Mouse (Mus musculus) erythroblast, embryonic 14.5 days (primary cell): Measurements from ENCODE around the gene P2ry2.

Experiments used
- GATA1 ChIP-seq: IDR thresholded peaks from 2 replicates; pipeline ENCODE4 v1.6.1; 2012; ENCODE audit warnings: low read length, inconsistent platforms, mixed read lengths
- TAL1 ChIP-seq: IDR thresholded peaks from 3 replicates; pipeline ENCODE4 v1.6.1; 2012; ENCODE audit warnings: low read length, inconsistent platforms, mixed read lengths

GRCm38 (mm10) chr7:101014985-101015384, 2.3 kb upstream of the P2ry2 start:
- TF ChIP-seq GATA1 (no peak), TAL1 (no peak)
